Comparison of ENCODE assay signal across 9 mouse cellular contexts in genomic region chr17:23828271-23829001, GRCm38 (mm10). TPM values are rescaled to one million over a fixed set of nuclear protein-coding genes. Genes with fewer than 3 reads are reported as not detected.
DNase-seq lines count a peak whose midpoint lies in the region; ATAC-seq lines count a peak whose summit lies in the region.
"Had no signal": no experiment of that assay in that cellular context is flagged by ENCODE, and none has a peak within 500 bp of the region (broad histone marks: within the 10 kb centered on the region; RNA-seq: fewer than 3 reads in every experiment).

No protein-coding gene starts in this region.

- H3K9me3 ChIP-seq in forebrain, embryonic 16.5 days (ENCODE audit: control insufficient read depth, low read length): no peaks in the 10 kb centered on the region
- H3K9me3 ChIP-seq in hindbrain, embryonic 15.5 days: no peaks in the 10 kb centered on the region
- no peaks in the 10 kb centered on the region for H3K9me3 ChIP-seq in limb, embryonic 10.5 days (replicated peaks)

- H3K4me2 ChIP-seq in forebrain, embryonic 16.5 days (ENCODE audit: low read length): peak overlapping the region; percentile 79
- H3K4me2 ChIP-seq in hindbrain, embryonic 15.5 days: peak overlapping the region; percentile 80

- under 1% methylated on average over 43 of the region's 47 CpGs for WGBS in forebrain, embryonic 16.5 days
- WGBS in hindbrain, embryonic 15.5 days: under 1% methylated on average over 47 of the region's 47 CpGs
- under 1% methylated on average over 45 of the region's 47 CpGs for WGBS in limb, embryonic 10.5 days

- ATAC-seq in forebrain, embryonic 16.5 days: peak; percentile 74
- peak; percentile 80 for ATAC-seq in hindbrain, embryonic 15.5 days (ENCODE audit: low FRiP score, low read depth)

- peaks cover 10% of the 10 kb centered on the region for H3K36me3 ChIP-seq in forebrain, embryonic 16.5 days (ENCODE audit: control insufficient read depth, insufficient read depth)
- peaks cover 37% of the 10 kb centered on the region for H3K36me3 ChIP-seq in hindbrain, embryonic 15.5 days
- peaks cover 42% of the 10 kb centered on the region for H3K36me3 ChIP-seq in limb, embryonic 10.5 days

- H3K27ac ChIP-seq in forebrain, embryonic 16.5 days (ENCODE audit: low read length): peak overlapping the region; percentile 77
- H3K27ac ChIP-seq in hindbrain, embryonic 15.5 days (replicated peaks): peak overlapping the region; percentile 96
- H3K27ac ChIP-seq in limb, embryonic 10.5 days: peak overlapping the region; percentile 93

- DNase-seq in adrenal gland, adult (ENCODE audit: inconsistent age in 2 of 2, low spot score in 1 of 2): peak; percentile 74 to 91
- DNase-seq in adrenal gland, adult 2 months: no peak
- DNase-seq in c-Kit-positive CD71-positive TER-119-negative erythroid progenitor cells, embryonic 14.5 days (ENCODE audit: low read depth): peak; percentile 39
- DNase-seq in limb, embryonic 10.5 days (ENCODE audit: low spot score): peak; percentile 81
- peak; percentile 65 for DNase-seq in mesoderm, embryonic 11.5 days (ENCODE audit: low read depth, low spot score)
- peak; percentile 59 to 61 for DNase-seq in spleen, adult 18-20 months

- peaks cover 7% of the 10 kb centered on the region for H3K27me3 ChIP-seq in forebrain, embryonic 16.5 days (replicated peaks; ENCODE audit: control insufficient read depth, insufficient read depth, low read length)
- H3K27me3 ChIP-seq in hindbrain, embryonic 15.5 days: peaks cover 6% of the 10 kb centered on the region; the same call in 1 of the 2 replicates
- peaks cover 3% of the 10 kb centered on the region; the same call in 1 of the 2 replicates for H3K27me3 ChIP-seq in limb, embryonic 10.5 days (ENCODE audit: low read depth, poor library complexity, severe bottlenecking)

- peak overlapping the region; percentile 80 for H3K4me3 ChIP-seq in forebrain, embryonic 16.5 days (replicated peaks; ENCODE audit: low read length)
- peak overlapping the region; percentile 67 for H3K4me3 ChIP-seq in hindbrain, embryonic 15.5 days
- H3K4me3 ChIP-seq in limb, embryonic 10.5 days: peak overlapping the region; percentile 90

- H3K9ac ChIP-seq in forebrain, embryonic 16.5 days (replicated peaks; ENCODE audit: low read depth, low read length): peak overlapping the region; percentile 76
- peak overlapping the region; percentile 89 for H3K9ac ChIP-seq in hindbrain, embryonic 15.5 days

- H3K4me1 ChIP-seq in forebrain, embryonic 16.5 days (replicated peaks; ENCODE audit: control insufficient read depth, insufficient read depth, low read length): peaks cover 18% of the 10 kb centered on the region
- peaks cover 25% of the 10 kb centered on the region for H3K4me1 ChIP-seq in hindbrain, embryonic 15.5 days (replicated peaks)
- peaks cover 41% of the 10 kb centered on the region for H3K4me1 ChIP-seq in limb, embryonic 10.5 days

RNA-seq across cellular contexts. Expression of gene Elob, which starts 0.5 kb away (rescaled TPM):
- 100 to 1,000 TPM; 447 to 451 TPM for total RNA-seq in adrenal gland, adult 2 months (2021)
- polyA plus RNA-seq in adrenal gland, adult 2 months (2012; rRNA removed): 513 and 552 TPM in 2 replicates
- 1,002 and 1,034 TPM in 2 replicates for polyA plus RNA-seq in forebrain, embryonic 16.5 days (2015; fragmentation: Nextera tagmentation; extraction: Ambion mirVana)
- polyA plus RNA-seq in hindbrain, embryonic 15.5 days (2015; fragmentation: Nextera tagmentation; extraction: Ambion mirVana): 1,257 and 1,293 TPM in 2 replicates
- polyA plus RNA-seq in limb, embryonic 10.5 days (2016; fragmentation: Nextera tagmentation; extraction: Ambion mirVana): 1,047 and 1,081 TPM in 2 replicates

RNA-seq across cellular contexts. Expression of gene Prss33, which starts 7.4 kb away (rescaled TPM):
- not detected for total RNA-seq in adrenal gland, adult 2 months (2021)
- 0.10 and 0.24 TPM in 2 replicates for polyA plus RNA-seq in adrenal gland, adult 2 months (2012; rRNA removed)
- not detected in 2 replicates for polyA plus RNA-seq in forebrain, embryonic 16.5 days (2015; fragmentation: Nextera tagmentation; extraction: Ambion mirVana)
- polyA plus RNA-seq in hindbrain, embryonic 15.5 days (2015; fragmentation: Nextera tagmentation; extraction: Ambion mirVana): 0.17 and 0.35 TPM in 2 replicates
- polyA plus RNA-seq in limb, embryonic 10.5 days (2016; fragmentation: Nextera tagmentation; extraction: Ambion mirVana): not detected in 2 replicates
- total RNA-seq: left cerebral cortex, postnatal 36 days had no signal

RNA-seq across cellular contexts. Expression of gene Prss32, which starts 15.2 kb away (rescaled TPM):
- total RNA-seq in adrenal gland, adult 2 months (2021): not detected
- 0.06 TPM in 1 of 2 replicates, not detected in the other for polyA plus RNA-seq in adrenal gland, adult 2 months (2012; rRNA removed)
- not detected in 2 replicates for polyA plus RNA-seq in forebrain, embryonic 16.5 days (2015; fragmentation: Nextera tagmentation; extraction: Ambion mirVana)
- not detected in 2 replicates for polyA plus RNA-seq in hindbrain, embryonic 15.5 days (2015; fragmentation: Nextera tagmentation; extraction: Ambion mirVana)
- polyA plus RNA-seq in limb, embryonic 10.5 days (2016; fragmentation: Nextera tagmentation; extraction: Ambion mirVana): not detected in 2 replicates
- total RNA-seq: left cerebral cortex, postnatal 36 days had no signal

RNA-seq across cellular contexts. Expression of gene Prss41, which starts 15.5 kb away (rescaled TPM):
- under 1 TPM; 0.35 to 0.45 TPM for total RNA-seq in adrenal gland, adult 2 months (2021)
- polyA plus RNA-seq in adrenal gland, adult 2 months (2012; rRNA removed): 0.28 and 0.90 TPM in 2 replicates
- polyA plus RNA-seq in forebrain, embryonic 16.5 days (2015; fragmentation: Nextera tagmentation; extraction: Ambion mirVana): 0.87 and 1.0 TPM in 2 replicates
- 1.3 and 1.8 TPM in 2 replicates for polyA plus RNA-seq in hindbrain, embryonic 15.5 days (2015; fragmentation: Nextera tagmentation; extraction: Ambion mirVana)
- polyA plus RNA-seq in limb, embryonic 10.5 days (2016; fragmentation: Nextera tagmentation; extraction: Ambion mirVana): 3.3 and 3.9 TPM in 2 replicates

RNA-seq across cellular contexts. Expression of gene Srrm2, which starts 38.1 kb away (rescaled TPM):
- 100 to 1,000 TPM; 322 to 545 TPM for total RNA-seq in adrenal gland, adult 2 months (2021)
- 1,031 and 1,277 TPM in 2 replicates for polyA plus RNA-seq in adrenal gland, adult 2 months (2012; rRNA removed)
- 435 and 505 TPM in 2 replicates for polyA plus RNA-seq in forebrain, embryonic 16.5 days (2015; fragmentation: Nextera tagmentation; extraction: Ambion mirVana)
- 480 and 502 TPM in 2 replicates for polyA plus RNA-seq in hindbrain, embryonic 15.5 days (2015; fragmentation: Nextera tagmentation; extraction: Ambion mirVana)
- polyA plus RNA-seq in limb, embryonic 10.5 days (2016; fragmentation: Nextera tagmentation; extraction: Ambion mirVana): 562 and 563 TPM in 2 replicates
